Mouse (Mus musculus): ENCODE measurements around the gene Tnr. TPM values are rescaled to one million over a fixed set of nuclear protein-coding genes. Genes with fewer than 3 reads are reported as not detected.

The Tnr gene
- polyA plus RNA-seq, 1 experiment from 2014 or later = not detected

GRCm38 (mm10) chr1:159899991-159900390 is 376.4 kb downstream of the Tnr start:
- no peak overlapping the region for H3K4me3 ChIP-seq (ENCODE audit: low read length)
- no peaks in the 10 kb centered on the region for H3K36me3 ChIP-seq (ENCODE audit: control insufficient read depth, insufficient read depth, low read length)
- no peak overlapping the region for H3K27ac ChIP-seq (ENCODE audit: low read depth, low read length)
- H3K9ac ChIP-seq (ENCODE audit: low read depth, low read length) = no peak overlapping the region
- 78% methylated on average over 3 of the region's 3 CpGs for WGBS
- H3K27me3 ChIP-seq (ENCODE audit: control insufficient read depth, insufficient read depth, low read length) = no peaks in the 10 kb centered on the region
- H3K9me3 ChIP-seq (ENCODE audit: control insufficient read depth, low read length) = no peaks in the 10 kb centered on the region
- H3K4me1 ChIP-seq (ENCODE audit: control insufficient read depth, insufficient read depth, low read length) = no peaks in the 10 kb centered on the region
- ATAC-seq (ENCODE audit: low FRiP score, low TSS enrichment) = no peak
- H3K4me2 ChIP-seq (replicated peaks; ENCODE audit: low read depth, low read length) = no peak overlapping the region

DNA sequence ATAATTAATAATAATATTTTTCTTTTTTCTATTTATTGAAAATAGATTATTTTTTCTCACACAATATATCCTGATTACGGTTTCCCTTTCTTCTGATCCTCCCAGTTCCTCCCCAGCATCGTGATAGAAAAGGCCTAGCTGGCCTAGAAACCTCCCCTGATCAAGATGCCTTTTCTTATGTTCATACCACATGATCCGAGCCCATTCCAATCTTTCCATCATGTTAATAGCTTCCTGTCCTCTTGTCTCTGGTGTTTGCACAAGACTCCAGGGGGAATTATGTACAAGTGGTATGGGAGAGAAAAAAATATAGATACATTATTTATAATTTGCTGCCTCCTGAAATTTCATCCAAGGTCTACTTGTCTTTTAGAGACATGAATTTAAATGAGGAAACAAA is 377.1 kb downstream of the Tnr start:
- Histone ChIP-seq H3K4me2 (replicated peaks; ENCODE audit: low read depth, low read length) (no peak overlapping the region), H3K4me3 (ENCODE audit: low read length) (no peak overlapping the region), H3K27ac (ENCODE audit: low read depth, low read length) (no peak overlapping the region), H3K27me3 (ENCODE audit: control insufficient read depth, insufficient read depth, low read length) (no peaks in the 10 kb centered on the region), H3K4me1 (ENCODE audit: control insufficient read depth, insufficient read depth, low read length) (no peaks in the 10 kb centered on the region), H3K9me3 (ENCODE audit: control insufficient read depth, low read length) (no peaks in the 10 kb centered on the region), H3K36me3 (ENCODE audit: control insufficient read depth, insufficient read depth, low read length) (no peaks in the 10 kb centered on the region), H3K9ac (ENCODE audit: low read depth, low read length) (no peak overlapping the region)
- WGBS = 29% methylated on average over 3 of the region's 3 CpGs
- no peak for ATAC-seq (ENCODE audit: low FRiP score, low TSS enrichment)

DNA sequence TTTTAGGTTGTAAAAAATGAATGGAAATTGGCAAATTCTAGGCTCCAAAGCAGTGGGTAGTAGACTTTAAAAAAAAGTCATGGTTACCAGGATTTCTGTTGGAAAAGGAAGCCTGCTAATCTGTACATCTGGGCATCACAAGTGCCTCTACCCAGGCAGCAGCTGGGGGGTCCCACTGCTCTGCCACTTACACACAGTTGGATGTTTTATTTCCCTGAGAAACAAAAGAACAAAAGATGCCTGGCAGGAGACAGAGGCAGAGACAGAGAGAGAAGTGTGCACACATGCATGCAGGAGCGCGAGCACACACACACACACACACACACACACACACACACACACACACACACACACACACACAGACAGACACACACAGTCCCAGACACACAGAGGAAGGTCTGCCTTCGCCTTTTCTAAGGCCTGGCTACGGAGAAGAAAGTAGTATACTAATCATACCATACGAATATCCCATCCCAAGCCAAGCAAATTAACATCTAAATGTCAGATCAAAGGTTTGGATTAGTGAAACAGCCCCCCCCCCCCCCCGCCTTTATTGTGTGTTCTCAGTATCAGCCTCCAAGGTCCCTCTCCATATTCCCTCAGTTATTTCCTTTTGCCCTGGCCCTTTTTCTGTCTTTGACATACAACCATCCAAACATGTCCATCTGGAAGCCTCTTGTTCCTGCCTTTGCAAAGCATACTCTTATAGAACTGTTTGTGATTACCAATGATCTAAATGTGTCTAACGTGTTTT is 378.0 kb downstream of the Tnr start:
- Histone ChIP-seq H3K27me3 (ENCODE audit: control insufficient read depth, insufficient read depth, low read length) (no peaks in the 10 kb centered on the region), H3K9me3 (ENCODE audit: control insufficient read depth, low read length) (no peaks in the 10 kb centered on the region), H3K27ac (ENCODE audit: low read depth, low read length) (no peak overlapping the region), H3K36me3 (ENCODE audit: control insufficient read depth, insufficient read depth, low read length) (no peaks in the 10 kb centered on the region), H3K4me2 (replicated peaks; ENCODE audit: low read depth, low read length) (no peak overlapping the region), H3K9ac (ENCODE audit: low read depth, low read length) (no peak overlapping the region), H3K4me1 (ENCODE audit: control insufficient read depth, insufficient read depth, low read length) (no peaks in the 10 kb centered on the region), H3K4me3 (ENCODE audit: low read length) (no peak overlapping the region)
- 71% methylated on average over 7 of the region's 7 CpGs for WGBS
- no peak for ATAC-seq (ENCODE audit: low FRiP score, low TSS enrichment)

DNA sequence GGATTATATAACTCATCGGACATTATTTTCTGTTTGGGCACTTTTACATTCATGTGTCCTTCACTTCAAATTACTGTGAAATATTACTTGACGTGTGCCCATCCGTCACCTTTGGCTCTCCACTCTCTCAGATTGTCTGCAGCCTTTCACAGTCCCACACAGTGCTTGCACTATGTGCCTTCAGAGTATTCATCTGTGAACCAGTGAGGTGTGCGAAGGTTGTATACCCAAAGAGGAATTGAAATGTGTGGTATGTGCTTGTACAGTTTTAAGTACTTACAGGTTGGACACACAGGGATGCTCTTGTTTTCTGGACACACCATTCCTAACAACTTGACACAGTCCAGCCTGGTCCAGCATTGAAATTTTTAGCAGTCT is 378.5 kb downstream of the Tnr start:
- Histone ChIP-seq H3K4me1 (ENCODE audit: control insufficient read depth, insufficient read depth, low read length) (no peaks in the 10 kb centered on the region), H3K27me3 (ENCODE audit: control insufficient read depth, insufficient read depth, low read length) (no peaks in the 10 kb centered on the region), H3K4me2 (replicated peaks; ENCODE audit: low read depth, low read length) (no peak overlapping the region), H3K4me3 (ENCODE audit: low read length) (no peak overlapping the region), H3K9me3 (ENCODE audit: control insufficient read depth, low read length) (no peaks in the 10 kb centered on the region), H3K9ac (ENCODE audit: low read depth, low read length) (no peak overlapping the region), H3K36me3 (ENCODE audit: control insufficient read depth, insufficient read depth, low read length) (no peaks in the 10 kb centered on the region), H3K27ac (ENCODE audit: low read depth, low read length) (no peak overlapping the region)
- ATAC-seq (ENCODE audit: low FRiP score, low TSS enrichment) = no peak
- 85% methylated on average over 4 of the region's 4 CpGs for WGBS

DNA sequence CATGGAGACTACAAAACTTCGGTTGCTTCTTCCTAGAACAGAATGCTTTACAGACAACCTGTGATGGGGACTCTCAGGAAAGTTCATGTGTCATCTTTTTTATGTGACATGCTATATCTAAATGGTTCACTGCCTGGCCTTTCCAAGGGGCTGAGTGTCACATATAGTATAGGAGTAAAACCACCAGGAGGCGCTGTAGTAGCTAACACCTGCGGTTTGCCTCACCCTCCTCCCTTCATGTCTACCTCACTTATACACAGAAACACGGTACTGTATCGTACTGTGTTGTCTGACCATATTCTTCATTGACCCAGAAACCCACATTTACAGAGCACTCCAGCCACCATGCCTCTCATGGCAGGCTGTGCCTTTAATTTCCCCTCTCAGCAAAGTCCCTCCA is 387.4 kb downstream of the Tnr start:
- 0 out of 2 replicates have a peak, but pooled peaks have one; percentile 57 for ATAC-seq (ENCODE audit: low FRiP score, low TSS enrichment)
- Histone ChIP-seq H3K27me3 (ENCODE audit: control insufficient read depth, insufficient read depth, low read length) (no peaks in the 10 kb centered on the region), H3K9ac (ENCODE audit: low read depth, low read length) (no peak overlapping the region), H3K36me3 (ENCODE audit: control insufficient read depth, insufficient read depth, low read length) (no peaks in the 10 kb centered on the region), H3K4me2 (replicated peaks; ENCODE audit: low read depth, low read length) (no peak overlapping the region), H3K27ac (ENCODE audit: low read depth, low read length) (no peak overlapping the region), H3K4me1 (ENCODE audit: control insufficient read depth, insufficient read depth, low read length) (no peaks in the 10 kb centered on the region), H3K9me3 (ENCODE audit: control insufficient read depth, low read length) (no peaks in the 10 kb centered on the region), H3K4me3 (ENCODE audit: low read length) (no peak overlapping the region)
- 41% methylated on average over 5 of the region's 5 CpGs for WGBS

GRCm38 (mm10) chr1:159914726-159915125 is 391.2 kb downstream of the Tnr start:
- Histone ChIP-seq H3K27me3 (ENCODE audit: control insufficient read depth, insufficient read depth, low read length) (no peaks in the 10 kb centered on the region), H3K36me3 (ENCODE audit: control insufficient read depth, insufficient read depth, low read length) (no peaks in the 10 kb centered on the region), H3K9ac (ENCODE audit: low read depth, low read length) (no peak overlapping the region), H3K4me2 (replicated peaks; ENCODE audit: low read depth, low read length) (no peak overlapping the region), H3K4me3 (ENCODE audit: low read length) (no peak overlapping the region), H3K4me1 (ENCODE audit: control insufficient read depth, insufficient read depth, low read length) (no peaks in the 10 kb centered on the region), H3K27ac (ENCODE audit: low read depth, low read length) (no peak overlapping the region), H3K9me3 (ENCODE audit: control insufficient read depth, low read length) (no peaks in the 10 kb centered on the region)
- no peak for ATAC-seq (ENCODE audit: low FRiP score, low TSS enrichment)

GRCm38 (mm10) chr1:159920571-159920970 is 397.0 kb downstream of the Tnr start:
- H3K9me3 ChIP-seq (ENCODE audit: control insufficient read depth, low read length) = no peaks in the 10 kb centered on the region
- no peaks in the 10 kb centered on the region for H3K36me3 ChIP-seq (ENCODE audit: control insufficient read depth, insufficient read depth, low read length)
- H3K9ac ChIP-seq (ENCODE audit: low read depth, low read length) = no peak overlapping the region
- 87% methylated on average over 2 of the region's 2 CpGs for WGBS
- no peak overlapping the region for H3K27ac ChIP-seq (ENCODE audit: low read depth, low read length)
- no peak overlapping the region for H3K4me2 ChIP-seq (replicated peaks; ENCODE audit: low read depth, low read length)
- no peak for ATAC-seq (ENCODE audit: low FRiP score, low TSS enrichment)
- H3K27me3 ChIP-seq (ENCODE audit: control insufficient read depth, insufficient read depth, low read length) = no peaks in the 10 kb centered on the region
- H3K4me3 ChIP-seq (ENCODE audit: low read length) = no peak overlapping the region
- H3K4me1 ChIP-seq (ENCODE audit: control insufficient read depth, insufficient read depth, low read length) = no peaks in the 10 kb centered on the region

- H3K4me2 ChIP-seq (replicated peaks; ENCODE audit: low read depth, low read length) = no peak overlapping the region
- no peaks in the 10 kb centered on the region for H3K4me1 ChIP-seq (ENCODE audit: control insufficient read depth, insufficient read depth, low read length)
- H3K27me3 ChIP-seq (ENCODE audit: control insufficient read depth, insufficient read depth, low read length) = no peaks in the 10 kb centered on the region
- no peak overlapping the region for H3K27ac ChIP-seq (ENCODE audit: low read depth, low read length)
- no peak overlapping the region for H3K4me3 ChIP-seq (ENCODE audit: low read length)
- H3K9me3 ChIP-seq (ENCODE audit: control insufficient read depth, low read length) = no peaks in the 10 kb centered on the region
- 78% methylated on average over 7 of the region's 7 CpGs for WGBS
- H3K9ac ChIP-seq (ENCODE audit: low read depth, low read length) = no peak overlapping the region
- no peak for ATAC-seq (ENCODE audit: low FRiP score, low TSS enrichment)
- no peaks in the 10 kb centered on the region for H3K36me3 ChIP-seq (ENCODE audit: control insufficient read depth, insufficient read depth, low read length)
Observed at GRCm38 (mm10) chr1:159923010-159923409, 399.4 kb downstream of the Tnr start.

DNA sequence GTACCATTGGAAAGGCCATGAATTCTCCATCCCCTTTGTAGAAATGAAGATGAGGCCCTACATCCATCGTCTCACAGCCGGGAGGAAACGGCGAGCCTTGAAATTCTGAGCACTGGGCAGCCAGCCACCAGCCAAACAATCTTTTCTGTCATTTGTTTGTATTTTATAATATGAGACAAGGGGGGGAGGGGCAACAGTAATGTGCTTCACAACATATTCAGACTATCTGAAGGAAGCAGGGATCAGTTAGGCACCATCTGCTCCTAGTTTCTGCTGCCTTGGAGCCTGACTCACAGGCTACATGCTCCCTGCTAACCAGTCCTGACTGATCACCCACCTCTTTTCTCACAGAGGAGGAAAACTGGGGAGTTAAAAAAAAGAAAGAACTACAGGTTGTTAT is 400.5 kb downstream of the Tnr start:
- no peak overlapping the region for H3K27ac ChIP-seq (ENCODE audit: low read depth, low read length)
- 78% methylated on average over 4 of the region's 4 CpGs for WGBS
- no peak overlapping the region for H3K9ac ChIP-seq (ENCODE audit: low read depth, low read length)
- no peaks in the 10 kb centered on the region for H3K9me3 ChIP-seq (ENCODE audit: control insufficient read depth, low read length)
- H3K4me3 ChIP-seq (ENCODE audit: low read length) = no peak overlapping the region
- no peaks in the 10 kb centered on the region for H3K27me3 ChIP-seq (ENCODE audit: control insufficient read depth, insufficient read depth, low read length)
- no peaks in the 10 kb centered on the region for H3K4me1 ChIP-seq (ENCODE audit: control insufficient read depth, insufficient read depth, low read length)
- no peak overlapping the region for H3K4me2 ChIP-seq (replicated peaks; ENCODE audit: low read depth, low read length)
- no peak for ATAC-seq (ENCODE audit: low FRiP score, low TSS enrichment)
- no peaks in the 10 kb centered on the region for H3K36me3 ChIP-seq (ENCODE audit: control insufficient read depth, insufficient read depth, low read length)

Measured in kidney, embryonic 14.5 days (tissue).